Mouse (Mus musculus): ENCODE results near the gene Mgme1. TPM values are rescaled to one million over a fixed set of nuclear protein-coding genes. Genes with fewer than 3 reads are reported as not detected.

Mgme1 gene
- polyA plus RNA-seq, 1 experiment = 4.7 TPM

DNA sequence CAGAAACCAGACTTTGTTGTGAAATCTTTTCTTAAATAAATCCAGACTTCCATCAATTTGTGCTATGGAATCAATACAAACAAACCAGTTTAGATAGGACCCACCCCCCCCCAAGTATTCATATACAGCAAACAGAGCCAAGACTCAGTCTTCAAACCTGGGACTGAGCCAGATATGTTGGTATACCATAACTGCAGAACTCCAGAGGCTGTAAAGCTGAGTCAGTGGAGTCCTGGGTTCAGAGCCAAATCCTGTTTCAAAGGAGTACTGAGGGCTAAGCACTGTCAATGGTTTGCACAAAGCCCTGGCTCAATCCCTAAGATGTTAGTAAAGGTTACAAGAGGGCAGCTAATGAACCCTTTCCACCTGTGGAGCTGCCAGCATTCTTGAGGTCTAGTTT, 20.4 kb upstream of the Mgme1 start:
- H3K36me3 ChIP-seq (ENCODE audit: control insufficient read depth, insufficient read depth, low read length) = peaks cover 64% of the 10 kb centered on the region
- no peak overlapping the region for H3K27ac ChIP-seq (ENCODE audit: control insufficient read depth, insufficient read depth, low read length)
- TF ChIP-seq POLR2A (IDR thresholded peaks at IDR 0.05; ENCODE audit: control insufficient read depth, extremely low read depth, insufficient read depth, low read length, poor library complexity) = no peak
- no peak for TF ChIP-seq CTCF (IDR thresholded peaks at IDR 0.05; ENCODE audit: borderline replicate concordance, control insufficient read depth, extremely low read depth, insufficient read depth, low read length, poor library complexity)
- no peaks in the 10 kb centered on the region for H3K27me3 ChIP-seq (ENCODE audit: control insufficient read depth, insufficient read depth, low read length)
- DNase-seq = no peak
- peaks cover 10% of the 10 kb centered on the region for H3K4me1 ChIP-seq (replicated peaks; ENCODE audit: control insufficient read depth, insufficient read depth, low read length)
- H3K4me3 ChIP-seq (ENCODE audit: control insufficient read depth, insufficient read depth, low read length) = no peak overlapping the region

DNA sequence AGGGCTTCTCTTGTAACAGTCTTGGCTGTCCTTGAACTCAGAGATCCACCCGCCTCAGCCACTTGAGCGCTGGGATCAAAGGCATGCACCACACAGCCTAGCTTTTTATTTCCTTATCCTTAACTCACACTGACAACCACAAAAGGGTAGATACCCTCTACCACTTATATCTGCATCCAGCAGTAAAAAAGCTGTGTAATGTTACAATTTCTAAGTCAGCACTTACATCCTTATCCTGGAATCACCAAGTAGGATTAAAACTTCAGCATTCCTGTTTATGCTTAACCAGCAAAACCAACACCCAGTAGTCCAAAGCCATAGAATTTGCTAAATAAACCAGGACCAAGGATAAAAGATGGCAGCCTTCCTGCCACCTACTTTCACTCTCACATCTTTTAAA, 7.6 kb upstream of the Mgme1 start:
- DNase-seq = no peak
- Histone ChIP-seq H3K27ac (ENCODE audit: control insufficient read depth, insufficient read depth, low read length) (no peak overlapping the region), H3K36me3 (ENCODE audit: control insufficient read depth, insufficient read depth, low read length) (peaks cover 34% of the 10 kb centered on the region), H3K4me1 (replicated peaks; ENCODE audit: control insufficient read depth, insufficient read depth, low read length) (peaks cover 7% of the 10 kb centered on the region), H3K27me3 (ENCODE audit: control insufficient read depth, insufficient read depth, low read length) (no peaks in the 10 kb centered on the region), H3K4me3 (ENCODE audit: control insufficient read depth, insufficient read depth, low read length) (no peak overlapping the region)
- WGBS = 82% methylated on average over 2 of the region's 2 CpGs
- no peak for TF ChIP-seq POLR2A (IDR thresholded peaks at IDR 0.05; ENCODE audit: control insufficient read depth, extremely low read depth, insufficient read depth, low read length, poor library complexity)
- TF ChIP-seq CTCF (IDR thresholded peaks at IDR 0.05; ENCODE audit: borderline replicate concordance, control insufficient read depth, extremely low read depth, insufficient read depth, low read length, poor library complexity) = no peak

DNA sequence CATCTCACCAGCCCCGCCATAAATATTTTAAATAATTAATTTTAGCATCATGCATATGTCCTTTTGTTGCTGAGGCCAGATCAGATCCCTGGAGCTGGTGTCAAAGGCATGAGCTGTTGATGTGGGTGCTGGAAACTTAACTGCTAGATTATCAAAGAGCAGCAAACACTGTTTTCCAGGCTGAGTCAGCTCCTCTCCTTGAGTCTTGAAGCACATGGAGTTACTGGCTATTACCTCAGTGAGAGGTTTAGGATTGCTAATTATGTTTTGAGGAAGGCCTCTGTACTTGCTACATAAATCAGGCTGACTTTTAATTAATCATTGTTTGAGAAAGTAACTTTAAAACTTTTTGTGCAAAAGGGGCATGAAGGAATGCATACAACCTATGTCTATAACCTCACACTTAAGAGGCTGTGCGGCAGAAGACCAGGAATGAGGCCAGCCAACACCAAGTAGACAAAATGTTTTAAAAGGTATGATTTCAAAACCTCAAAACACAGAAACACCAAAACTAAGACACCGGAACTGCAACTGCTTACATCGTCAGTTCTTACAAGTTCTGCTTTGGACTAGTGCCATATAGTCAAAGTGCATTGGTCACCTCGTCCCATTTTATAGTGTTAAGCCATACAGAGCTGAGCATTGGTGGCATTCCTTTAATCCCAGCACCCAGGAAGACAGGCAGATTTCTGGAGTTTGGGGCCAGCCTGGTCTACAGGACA, 5.9 kb upstream of the Mgme1 start:
- Histone ChIP-seq H3K36me3 (ENCODE audit: control insufficient read depth, insufficient read depth, low read length) (peaks cover 17% of the 10 kb centered on the region), H3K4me3 (ENCODE audit: control insufficient read depth, insufficient read depth, low read length) (no peak overlapping the region), H3K4me1 (replicated peaks; ENCODE audit: control insufficient read depth, insufficient read depth, low read length) (peaks cover 7% of the 10 kb centered on the region), H3K27me3 (ENCODE audit: control insufficient read depth, insufficient read depth, low read length) (no peaks in the 10 kb centered on the region), H3K27ac (ENCODE audit: control insufficient read depth, insufficient read depth, low read length) (no peak overlapping the region)
- DNase-seq = no peak
- 49% methylated on average over 5 of the region's 5 CpGs for WGBS
- no peak for TF ChIP-seq POLR2A (IDR thresholded peaks at IDR 0.05; ENCODE audit: control insufficient read depth, extremely low read depth, insufficient read depth, low read length, poor library complexity)
- TF ChIP-seq CTCF (IDR thresholded peaks at IDR 0.05; ENCODE audit: borderline replicate concordance, control insufficient read depth, extremely low read depth, insufficient read depth, low read length, poor library complexity) = no peak

DNA sequence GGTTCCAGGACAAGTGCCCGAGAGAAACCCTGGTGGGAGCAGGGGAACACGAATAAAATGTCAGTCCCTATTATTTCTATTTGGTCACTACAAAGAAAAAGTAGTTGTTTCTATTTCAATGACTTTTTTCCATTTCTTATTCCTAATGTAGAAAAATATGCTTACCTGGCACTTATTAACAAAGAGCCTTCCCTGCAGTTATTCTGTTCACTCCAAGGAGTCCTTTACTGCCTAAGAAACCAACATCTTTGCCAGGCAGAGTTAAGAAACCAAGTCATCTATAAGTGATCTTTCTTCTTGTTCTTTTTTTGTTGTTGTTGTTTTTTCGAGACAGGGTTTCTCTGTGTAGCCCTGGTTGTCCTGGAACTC, 5.4 kb upstream of the Mgme1 start:
- DNase-seq = no peak
- H3K27ac ChIP-seq (ENCODE audit: control insufficient read depth, insufficient read depth, low read length) = no peak overlapping the region
- H3K36me3 ChIP-seq (ENCODE audit: control insufficient read depth, insufficient read depth, low read length) = peaks cover 12% of the 10 kb centered on the region
- WGBS = 73% methylated on average over 3 of the region's 3 CpGs
- no peaks in the 10 kb centered on the region for H3K27me3 ChIP-seq (ENCODE audit: control insufficient read depth, insufficient read depth, low read length)
- peaks cover 7% of the 10 kb centered on the region for H3K4me1 ChIP-seq (replicated peaks; ENCODE audit: control insufficient read depth, insufficient read depth, low read length)
- no peak overlapping the region for H3K4me3 ChIP-seq (ENCODE audit: control insufficient read depth, insufficient read depth, low read length)
- no peak for TF ChIP-seq POLR2A (IDR thresholded peaks at IDR 0.05; ENCODE audit: control insufficient read depth, extremely low read depth, insufficient read depth, low read length, poor library complexity)
- no peak for TF ChIP-seq CTCF (IDR thresholded peaks at IDR 0.05; ENCODE audit: borderline replicate concordance, control insufficient read depth, extremely low read depth, insufficient read depth, low read length, poor library complexity)

DNA sequence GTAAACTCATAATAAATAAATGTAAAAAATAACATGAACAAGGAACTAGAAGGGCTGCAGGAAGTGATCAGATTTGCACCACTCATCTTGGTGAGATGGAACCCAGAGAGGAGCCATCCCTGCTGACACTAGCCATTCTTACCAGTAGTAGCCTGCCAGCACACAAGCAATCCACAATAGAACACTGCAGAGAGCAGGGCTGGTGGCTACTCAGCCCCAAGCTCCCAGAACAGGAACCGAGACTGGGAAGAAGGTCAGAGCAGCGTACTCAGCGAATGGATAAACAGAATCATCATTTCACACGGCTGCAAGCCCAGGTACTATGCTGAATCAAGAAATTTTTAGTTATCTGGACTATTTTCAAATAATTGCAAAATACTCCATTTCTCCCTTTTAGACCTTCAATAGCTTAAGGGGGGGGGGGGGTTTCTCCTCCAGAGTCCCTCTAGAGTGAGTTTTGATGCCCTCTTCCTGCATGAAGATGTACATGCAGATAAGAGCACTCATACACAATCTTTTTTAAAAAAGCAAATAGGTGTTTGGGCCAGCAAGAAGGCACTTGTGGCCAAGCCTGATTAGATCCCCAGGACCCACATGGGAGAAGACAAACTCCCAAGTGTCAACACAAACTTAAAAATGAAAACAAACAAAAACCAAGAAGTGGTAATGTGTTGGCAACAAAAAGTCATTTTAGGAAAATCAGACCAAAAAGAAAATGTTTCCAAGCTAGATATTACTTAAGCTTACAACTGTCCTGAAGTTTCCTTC, 4.4 kb upstream of the Mgme1 start:
- Histone ChIP-seq H3K36me3 (ENCODE audit: control insufficient read depth, insufficient read depth, low read length) (peaks cover 4% of the 10 kb centered on the region; the same call in 1 of the 2 replicates), H3K4me3 (ENCODE audit: control insufficient read depth, insufficient read depth, low read length) (no peak overlapping the region), H3K27me3 (ENCODE audit: control insufficient read depth, insufficient read depth, low read length) (no peaks in the 10 kb centered on the region), H3K27ac (ENCODE audit: control insufficient read depth, insufficient read depth, low read length) (no peak overlapping the region), H3K4me1 (replicated peaks; ENCODE audit: control insufficient read depth, insufficient read depth, low read length) (peaks cover 9% of the 10 kb centered on the region)
- DNase-seq = no peak
- 70% methylated on average over 4 of the region's 4 CpGs for WGBS
- TF ChIP-seq CTCF (IDR thresholded peaks at IDR 0.05; ENCODE audit: borderline replicate concordance, control insufficient read depth, extremely low read depth, insufficient read depth, low read length, poor library complexity) (no peak), POLR2A (IDR thresholded peaks at IDR 0.05; ENCODE audit: control insufficient read depth, extremely low read depth, insufficient read depth, low read length, poor library complexity) (no peak)

DNA sequence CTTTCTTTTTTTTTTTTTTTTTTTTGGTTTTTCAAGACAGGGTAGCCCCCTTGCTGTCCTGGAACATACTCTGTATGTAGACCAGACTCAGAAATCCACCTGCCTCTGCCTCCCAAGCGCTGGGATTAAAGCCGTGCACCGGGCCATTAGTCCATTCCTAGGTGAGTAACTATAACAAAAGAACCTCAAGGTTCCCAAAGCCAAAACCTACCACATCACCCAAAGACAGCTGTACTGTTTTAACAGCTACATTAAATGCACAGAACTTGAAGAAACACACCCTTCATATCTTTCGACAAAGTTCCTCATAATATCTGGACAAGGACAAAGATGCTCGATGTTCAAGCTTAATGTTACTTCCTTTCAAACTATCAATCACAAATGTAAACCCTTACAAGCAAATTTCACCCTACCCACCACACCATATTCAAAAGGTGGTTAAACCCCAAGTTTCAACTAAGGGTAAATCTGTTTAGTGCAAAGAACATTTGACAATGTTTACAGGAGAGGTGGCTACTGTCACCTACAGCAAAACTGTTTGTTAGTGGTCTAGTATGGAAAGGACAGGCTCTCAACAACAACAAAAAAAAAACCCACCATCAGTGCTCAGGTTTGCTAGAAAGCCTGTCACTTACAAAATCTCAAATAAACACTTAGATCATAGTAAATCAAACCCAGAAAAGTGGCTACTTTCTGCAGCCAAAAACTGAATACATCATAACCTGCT, 3.3 kb upstream of the Mgme1 start:
- WGBS = 53% methylated on average over 5 of the region's 5 CpGs
- DNase-seq = no peak
- no peak overlapping the region for H3K27ac ChIP-seq (ENCODE audit: control insufficient read depth, insufficient read depth, low read length)
- H3K4me3 ChIP-seq (ENCODE audit: control insufficient read depth, insufficient read depth, low read length) = no peak overlapping the region
- H3K36me3 ChIP-seq (ENCODE audit: control insufficient read depth, insufficient read depth, low read length) = peaks cover 4% of the 10 kb centered on the region; the same call in 1 of the 2 replicates
- TF ChIP-seq POLR2A (IDR thresholded peaks at IDR 0.05; ENCODE audit: control insufficient read depth, extremely low read depth, insufficient read depth, low read length, poor library complexity) = no peak
- TF ChIP-seq CTCF (IDR thresholded peaks at IDR 0.05; ENCODE audit: borderline replicate concordance, control insufficient read depth, extremely low read depth, insufficient read depth, low read length, poor library complexity) = no peak
- H3K27me3 ChIP-seq (ENCODE audit: control insufficient read depth, insufficient read depth, low read length) = no peaks in the 10 kb centered on the region
- H3K4me1 ChIP-seq (replicated peaks; ENCODE audit: control insufficient read depth, insufficient read depth, low read length) = peaks cover 12% of the 10 kb centered on the region

All from thymus, adult 2 months (tissue).